Mouse (Mus musculus): ENCODE measurements around the gene Tmem100. TPM values are rescaled to one million over a fixed set of nuclear protein-coding genes. Genes with fewer than 3 reads are reported as not detected.
A peak's percentile ranks its signal among the peaks of the same experiment; 100 is the strongest.

Tmem100 gene
- polyA plus RNA-seq, 1 experiment from 2014 or later: 8.7 TPM

GRCm38 (mm10) chr11:90000666-90001065 is 29.5 kb upstream of the Tmem100 start:
- DNase-seq (ENCODE audit: low spot score): no peak
- no peak overlapping the region for H3K4me3 ChIP-seq
- H3K27me3 ChIP-seq (ENCODE audit: low read depth, poor library complexity, severe bottlenecking): no peaks in the 10 kb centered on the region
- H3K4me1 ChIP-seq: peaks cover 17% of the 10 kb centered on the region; the same call in 1 of the 2 replicates
- 89% methylated on average over 4 of the region's 4 CpGs for WGBS
- H3K9me3 ChIP-seq (replicated peaks): no peaks in the 10 kb centered on the region
- no peaks in the 10 kb centered on the region for H3K36me3 ChIP-seq
- no peak overlapping the region for H3K27ac ChIP-seq

GRCm38 (mm10) chr11:90001396-90002230 is 28.5 kb upstream of the Tmem100 start:
- 90% methylated on average over 10 of the region's 10 CpGs for WGBS
- peak overlapping the region; percentile 69 for H3K4me3 ChIP-seq
- DNase-seq (ENCODE audit: low spot score): no peak

GRCm38 (mm10) chr11:90002231-90002986 is 27.7 kb upstream of the Tmem100 start, which contains the start of gene Pctp:
TSS of gene Pctp (minus strand) at chr11:90002894.
- Histone ChIP-seq H3K4me3 (peak within 1 kb of the TSS; percentile 69), H3K36me3 (no peaks in the 10 kb centered on the region), H3K27me3 (ENCODE audit: low read depth, poor library complexity, severe bottlenecking) (peaks cover 5% of the 10 kb centered on the region; the same call in 1 of the 2 replicates), H3K27ac (peak within 1 kb of the TSS; percentile 89), H3K4me1 (peaks cover 20% of the 10 kb centered on the region), H3K9me3 (replicated peaks) (no peaks in the 10 kb centered on the region)
- whole genome bisulfite sequencing: 16% methylated on average over 35 of the region's 35 CpGs
- peak; percentile 87 for DNase-seq (ENCODE audit: low spot score)

More at GRCm38 (mm10) chr11:90001396-90002230, 28.5 kb upstream of the Tmem100 start:
- peak overlapping the region; percentile 89 for H3K27ac ChIP-seq
- no peaks in the 10 kb centered on the region for H3K9me3 ChIP-seq (replicated peaks)
- no peaks in the 10 kb centered on the region for H3K27me3 ChIP-seq (ENCODE audit: low read depth, poor library complexity, severe bottlenecking)
- no peaks in the 10 kb centered on the region for H3K36me3 ChIP-seq
- H3K4me1 ChIP-seq: peaks cover 17% of the 10 kb centered on the region; the same call in 1 of the 2 replicates

DNA sequence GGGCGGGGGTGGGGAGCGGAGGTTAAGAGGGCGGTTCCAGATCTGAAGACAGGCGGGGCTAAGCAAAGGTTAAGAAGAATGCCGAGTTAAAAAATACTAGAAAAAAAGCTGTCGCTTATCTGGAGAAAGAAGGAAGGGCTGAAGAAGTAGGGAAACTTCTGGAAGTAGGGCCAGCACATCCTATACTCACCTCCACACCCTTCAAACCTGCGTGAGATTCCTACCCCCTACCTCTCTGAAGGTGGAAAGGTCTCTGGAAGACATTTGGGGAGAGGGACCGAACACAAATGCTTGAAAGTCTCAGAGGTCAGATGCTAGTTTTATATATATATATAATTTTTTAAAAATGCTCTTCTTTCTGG is 27.2 kb upstream of the Tmem100 start:
- no peaks in the 10 kb centered on the region for H3K9me3 ChIP-seq (replicated peaks)
- H3K27ac ChIP-seq: peak overlapping the region; percentile 89; the same call in 1 of the 2 replicates

GRCm38 (mm10) chr11:90003386-90003785 is 26.8 kb upstream of the Tmem100 start:
- Histone ChIP-seq H3K27me3 (ENCODE audit: low read depth, poor library complexity, severe bottlenecking) (peaks cover 5% of the 10 kb centered on the region; the same call in 1 of the 2 replicates), H3K4me1 (peaks cover 30% of the 10 kb centered on the region), H3K9me3 (replicated peaks) (no peaks in the 10 kb centered on the region), H3K36me3 (no peaks in the 10 kb centered on the region), H3K4me3 (0 out of 2 replicates have a peak overlapping the region, but pooled peaks have one; percentile 69), H3K27ac (no peak overlapping the region)
- WGBS: 90% methylated on average over 4 of the region's 4 CpGs
- DNase-seq (ENCODE audit: low spot score): no peak

More for the DNA sequence above, 27.2 kb upstream of the Tmem100 start:
- no peaks in the 10 kb centered on the region for H3K36me3 ChIP-seq
- peak overlapping the region; percentile 69 for H3K4me3 ChIP-seq
- 12% methylated on average over 8 of the region's 8 CpGs for WGBS
- peaks cover 25% of the 10 kb centered on the region for H3K4me1 ChIP-seq
- H3K27me3 ChIP-seq (ENCODE audit: low read depth, poor library complexity, severe bottlenecking): peaks cover 5% of the 10 kb centered on the region; the same call in 1 of the 2 replicates
- no peak for DNase-seq (ENCODE audit: low spot score)

GRCm38 (mm10) chr11:90006111-90006510 is 24.0 kb upstream of the Tmem100 start:
- DNase-seq (ENCODE audit: low spot score): no peak

DNA sequence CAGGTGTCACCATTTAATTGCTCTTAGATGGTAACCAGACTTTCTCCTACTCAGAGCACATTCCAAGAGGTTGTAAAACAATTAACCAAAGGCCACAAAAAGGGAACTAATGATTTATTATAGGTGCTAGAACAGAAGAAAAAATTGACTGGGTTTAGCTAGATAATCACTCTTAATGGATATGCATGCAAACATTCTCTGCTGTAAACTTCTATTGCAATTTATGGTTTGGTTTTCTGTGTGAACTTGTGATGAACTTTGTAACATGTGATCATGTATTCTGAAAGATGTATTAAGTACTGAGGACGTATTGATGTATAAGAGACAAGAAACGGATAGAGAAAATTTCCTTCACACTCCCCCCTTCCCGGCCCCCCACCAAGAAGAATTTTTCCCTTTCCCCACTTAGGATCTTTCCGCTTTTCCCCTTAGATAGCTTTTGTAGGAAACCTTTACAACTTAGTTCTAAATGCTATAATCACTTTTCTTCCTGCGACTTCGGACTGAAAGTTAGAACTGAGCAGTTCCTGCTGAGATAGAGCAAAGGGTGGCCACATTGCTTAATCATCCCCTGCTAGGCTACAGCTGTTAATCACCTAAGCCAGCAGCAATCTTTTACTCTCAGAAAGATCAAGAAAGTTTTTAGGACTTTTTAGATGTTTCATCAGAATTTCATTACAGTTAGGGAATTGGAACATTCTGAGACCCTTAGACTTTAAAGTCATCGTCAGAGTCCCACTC is 22.2 kb upstream of the Tmem100 start:
- Histone ChIP-seq H3K4me1 (peaks cover 22% of the 10 kb centered on the region), H3K27ac (no peak overlapping the region), H3K27me3 (ENCODE audit: low read depth, poor library complexity, severe bottlenecking) (peaks cover 15% of the 10 kb centered on the region; the same call in 1 of the 2 replicates), H3K9me3 (replicated peaks) (no peaks in the 10 kb centered on the region), H3K4me3 (no peak overlapping the region), H3K36me3 (no peaks in the 10 kb centered on the region)
- no peak for DNase-seq (ENCODE audit: low spot score)
- WGBS: 11% methylated on average over 7 of the region's 7 CpGs

More at GRCm38 (mm10) chr11:90006111-90006510, 24.0 kb upstream of the Tmem100 start:
- H3K27me3 ChIP-seq (ENCODE audit: low read depth, poor library complexity, severe bottlenecking): peaks cover 15% of the 10 kb centered on the region; the same call in 1 of the 2 replicates
- peaks cover 34% of the 10 kb centered on the region for H3K4me1 ChIP-seq
- 54% methylated on average over 4 of the region's 4 CpGs for WGBS
- no peaks in the 10 kb centered on the region for H3K36me3 ChIP-seq
- H3K9me3 ChIP-seq (replicated peaks): no peaks in the 10 kb centered on the region
- no peak overlapping the region for H3K4me3 ChIP-seq
- H3K27ac ChIP-seq: no peak overlapping the region

- Histone ChIP-seq H3K27ac (no peak overlapping the region), H3K4me1 (peaks cover 7% of the 10 kb centered on the region), H3K27me3 (ENCODE audit: low read depth, poor library complexity, severe bottlenecking) (0 out of 2 replicates have a peak, but pooled peaks cover 13% of the 10 kb centered on the region), H3K9me3 (replicated peaks) (no peaks in the 10 kb centered on the region), H3K36me3 (no peaks in the 10 kb centered on the region), H3K4me3 (no peak overlapping the region)
- no peak for DNase-seq (ENCODE audit: low spot score)
- 91% methylated on average over 6 of the region's 6 CpGs for WGBS
These were observed 16.5 kb upstream of the Tmem100 start for GRCm38 (mm10) chr11:90013657-90014056.

DNA sequence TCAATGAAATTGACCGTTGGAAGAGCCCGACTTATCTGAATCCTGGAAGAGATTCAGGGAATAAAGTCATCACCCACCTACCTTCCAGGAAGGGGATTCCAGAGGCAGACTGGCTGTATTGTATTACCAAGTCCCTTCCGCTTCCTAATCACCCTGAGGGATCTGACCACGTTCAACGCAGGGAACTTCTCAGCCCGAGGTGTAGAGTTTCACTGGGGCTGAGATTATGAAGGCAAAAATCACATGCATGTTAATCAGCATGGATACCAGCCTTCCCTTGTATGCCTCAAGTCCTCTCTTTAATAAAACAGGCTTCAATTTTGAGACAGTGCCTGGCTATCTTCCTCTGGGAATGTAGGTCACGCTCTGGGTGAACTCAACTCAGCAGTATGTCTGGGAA is 14.9 kb upstream of the Tmem100 start:
- 62% methylated on average over 7 of the region's 7 CpGs for WGBS
- H3K4me3 ChIP-seq: no peak overlapping the region
- no peaks in the 10 kb centered on the region for H3K9me3 ChIP-seq (replicated peaks)
- H3K36me3 ChIP-seq: no peaks in the 10 kb centered on the region
- no peak overlapping the region for H3K27ac ChIP-seq
- H3K27me3 ChIP-seq (ENCODE audit: low read depth, poor library complexity, severe bottlenecking): 0 out of 2 replicates have a peak, but pooled peaks cover 4% of the 10 kb centered on the region
- DNase-seq (ENCODE audit: low spot score): no peak
- H3K4me1 ChIP-seq: peaks cover 6% of the 10 kb centered on the region; the same call in 1 of the 2 replicates

DNA sequence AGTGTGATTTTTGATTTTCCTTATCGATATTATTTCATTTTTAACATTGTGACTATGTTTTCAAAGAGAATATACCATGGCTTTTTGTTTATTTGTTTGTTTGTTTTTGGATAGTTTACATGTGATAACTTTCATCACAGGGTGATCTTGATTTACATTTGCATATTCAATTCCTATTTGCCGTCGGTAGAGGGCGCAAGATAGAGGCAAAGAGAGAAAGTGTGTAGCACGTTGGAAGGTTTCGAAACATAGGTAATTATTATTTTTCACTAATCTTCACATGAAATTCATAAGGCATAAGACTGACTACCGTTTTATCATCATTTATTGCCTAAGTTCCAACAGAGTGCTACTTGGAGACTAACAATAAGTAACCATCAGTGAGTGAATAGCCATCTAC is 11.0 kb upstream of the Tmem100 start:
- Histone ChIP-seq H3K4me1 (peaks cover 6% of the 10 kb centered on the region; the same call in 1 of the 2 replicates), H3K4me3 (no peak overlapping the region), H3K36me3 (no peaks in the 10 kb centered on the region), H3K27ac (no peak overlapping the region), H3K27me3 (ENCODE audit: low read depth, poor library complexity, severe bottlenecking) (0 out of 2 replicates have a peak, but pooled peaks cover 4% of the 10 kb centered on the region), H3K9me3 (replicated peaks) (no peaks in the 10 kb centered on the region)
- no peak for DNase-seq (ENCODE audit: low spot score)
- WGBS: 23% methylated on average over 7 of the region's 7 CpGs

- 66% methylated on average over 14 of the region's 14 CpGs for WGBS
These were observed 4.0 kb upstream of the Tmem100 start for GRCm38 (mm10) chr11:90025891-90026801.

More at GRCm38 (mm10) chr11:90025891-90026801, 4.0 kb upstream of the Tmem100 start:
- Histone ChIP-seq H3K9me3 (replicated peaks) (no peaks in the 10 kb centered on the region), H3K36me3 (no peaks in the 10 kb centered on the region), H3K4me3 (no peak overlapping the region), H3K4me1 (peaks cover 38% of the 10 kb centered on the region), H3K27ac (peak overlapping the region; percentile 42; the same call in 1 of the 2 replicates), H3K27me3 (ENCODE audit: low read depth, poor library complexity, severe bottlenecking) (peaks cover 11% of the 10 kb centered on the region; the same call in 1 of the 2 replicates)
- DNase-seq (ENCODE audit: low spot score): no peak

Measured in limb, embryonic 10.5 days (tissue).